Mouse (Mus musculus) adrenal gland, postnatal 14 days (tissue): ENCODE measurements around the gene Asb10. TPM values are rescaled to one million over a fixed set of nuclear protein-coding genes. Genes with fewer than 3 reads are reported as not detected.
"Not testable (repeated sequence)": the region's sequence is repeated elsewhere in the genome, so short reads cannot be mapped to it uniquely, and the experiment has no call there.

Source experiments
- DNase-seq: peaks from one replicate; pipeline ENCODE4 v3.0.0; 2021; ENCODE audit warnings: mixed read lengths
- long read RNA-seq, 2 experiments: library from polyadenylated mRNA; stranded (forward); transcript quantifications; one replicate each; pipeline ENCODE4 v2.0.0; 2021
- total RNA-seq: library from RNA; stranded (reverse); gene quantifications from 2 replicates; pipeline ENCODE4 v1.2.3, GENCODE M21; 2021

The Asb10 gene
- total RNA-seq = 0.15 and 0.19 TPM in 2 replicates
- long read RNA-seq, experiment 1, partial matches to known transcripts = 1 of 2 reads
- long read RNA-seq, experiment 1, other reads (novel, unspliced or antisense) = 1 of 2 reads
- long read RNA-seq, experiment 2 = 0 reads

GRCm38 (mm10) chr5:24540387-24541143 is at the start of gene Asb10:
TSS of gene Asb10 (minus strand) at chr5:24540978.
- DNase-seq = peak; percentile 74

- no peak for DNase-seq
Measured at GRCm38 (mm10) chr5:24589511-24590500, 49.0 kb upstream of the Asb10 start.

- no peak for DNase-seq
Measured at GRCm38 (mm10) chr5:24587200-24587577, 46.4 kb upstream of the Asb10 start.

DNA sequence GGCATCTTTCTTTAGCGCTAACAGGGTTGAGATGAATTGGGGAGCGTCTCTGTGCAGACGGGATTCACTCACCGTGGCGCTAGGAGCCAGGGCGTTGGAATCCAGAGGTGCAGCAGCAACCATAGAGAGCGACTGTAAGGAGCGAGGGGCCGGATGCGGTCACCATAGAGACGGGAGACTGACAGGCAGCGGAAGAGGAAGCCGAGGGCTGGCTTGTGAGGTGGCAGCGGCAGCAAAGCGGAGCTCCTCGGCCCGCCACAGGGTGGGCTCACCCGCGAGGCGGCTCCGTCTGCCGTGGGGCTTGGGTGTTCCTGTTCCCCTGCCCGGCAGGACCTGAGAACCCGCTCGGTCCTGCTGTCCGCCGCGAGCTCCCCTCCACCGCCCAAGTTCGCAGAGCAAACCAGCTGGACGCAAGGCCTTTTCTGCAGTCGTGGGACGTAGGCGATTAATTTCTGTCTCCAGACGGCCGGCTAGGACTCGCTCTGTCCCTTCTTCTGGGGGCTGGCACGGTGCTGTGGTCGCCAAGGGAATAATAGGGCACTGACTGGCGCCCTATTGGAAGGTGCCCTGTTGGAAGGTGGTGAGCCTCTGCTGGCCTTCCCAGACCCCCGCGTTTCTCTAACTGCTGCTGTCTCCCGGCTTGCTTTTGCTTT is 45.9 kb upstream of the Asb10 start, which contains the start of gene Chpf2:
TSS of gene Chpf2 (plus strand) at position 195 of the 653 bp plus-strand sequence.
- DNase-seq = peak; percentile 89

- no peak for DNase-seq
Measured at GRCm38 (mm10) chr5:24586106-24586505, 45.3 kb upstream of the Asb10 start.

- no peak for DNase-seq
Measured at GRCm38 (mm10) chr5:24578109-24578963, 37.6 kb upstream of the Asb10 start.

- peak; percentile 100 for DNase-seq
Measured at GRCm38 (mm10) chr5:24577183-24577929, 36.6 kb upstream of the Asb10 start, which contains the start of gene Abcf2. TSS of gene Abcf2 (minus strand) at chr5:24577467.

- no peak for DNase-seq
Measured at GRCm38 (mm10) chr5:24576801-24577182, 36.0 kb upstream of the Asb10 start.

DNA sequence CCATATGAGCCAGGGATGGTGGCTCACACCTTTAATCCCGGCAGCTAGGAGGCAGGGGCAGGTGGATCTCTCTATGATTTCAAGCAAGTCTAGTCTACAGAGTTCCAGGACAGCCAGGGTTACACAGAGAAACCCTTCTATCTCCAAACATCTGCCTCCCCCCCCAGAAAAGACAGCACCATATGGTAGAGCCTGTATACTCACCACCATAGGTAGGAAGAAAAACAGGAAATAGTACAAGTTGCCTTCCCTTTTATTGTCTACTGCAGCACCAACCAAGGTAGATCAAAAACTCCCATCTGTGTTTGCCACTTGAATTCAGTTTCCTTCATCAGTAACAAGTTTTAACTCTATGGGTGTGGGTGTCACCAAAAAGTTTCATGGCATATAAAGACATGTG is 35.2 kb upstream of the Asb10 start:
- no peak for DNase-seq

GRCm38 (mm10) chr5:24556709-24557108 is 15.9 kb upstream of the Asb10 start, which contains the start of gene 4931409K22Rik:
TSS of gene 4931409K22Rik (minus strand) at chr5:24556809.
- no peak for DNase-seq

- DNase-seq = not testable (repeated sequence)
Measured at GRCm38 (mm10) chr5:24555335-24555734, 14.6 kb upstream of the Asb10 start.

GRCm38 (mm10) chr5:24553621-24554244 is 13.0 kb upstream of the Asb10 start:
- peak; percentile 24 for DNase-seq

GRCm38 (mm10) chr5:24551317-24551688 is 10.5 kb upstream of the Asb10 start:
- no peak for DNase-seq

DNA sequence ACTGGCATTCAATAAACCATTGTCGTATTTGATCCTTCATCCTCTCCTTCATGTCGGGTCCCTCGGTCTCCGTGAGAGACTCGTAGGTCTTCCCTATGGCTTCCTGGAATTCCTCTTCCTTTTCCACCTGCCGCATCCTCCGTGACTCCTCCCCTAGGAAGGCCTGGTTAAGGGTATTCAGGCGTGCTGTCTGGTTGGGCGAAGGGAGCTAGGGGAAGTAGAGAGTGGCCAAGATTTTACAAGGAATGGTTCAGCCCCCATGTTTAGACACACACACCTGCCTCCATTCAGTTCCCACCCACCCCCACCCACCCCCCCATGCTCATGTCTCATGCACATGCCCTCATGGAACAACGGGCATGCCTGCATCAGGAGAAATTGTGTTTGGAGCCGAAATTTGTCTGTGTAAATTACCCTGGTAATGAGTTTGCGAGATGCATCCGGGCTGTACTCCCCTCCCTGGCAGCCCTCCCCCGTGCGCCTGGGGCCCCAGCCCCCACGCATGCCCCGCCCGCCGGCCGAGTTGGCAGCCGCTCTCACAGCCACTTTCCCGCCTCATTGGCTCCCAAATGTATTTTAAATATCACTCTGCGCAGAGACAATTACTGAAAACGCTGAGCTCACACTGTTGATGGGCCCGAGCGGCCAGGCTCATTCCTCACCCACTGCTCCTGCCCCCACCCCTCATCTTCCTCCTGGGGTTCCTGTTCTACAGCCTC is 10.0 kb upstream of the Asb10 start:
- DNase-seq = peak; percentile 50

GRCm38 (mm10) chr5:24542643-24543042 is 1.9 kb upstream of the Asb10 start:
- DNase-seq = no peak

DNA sequence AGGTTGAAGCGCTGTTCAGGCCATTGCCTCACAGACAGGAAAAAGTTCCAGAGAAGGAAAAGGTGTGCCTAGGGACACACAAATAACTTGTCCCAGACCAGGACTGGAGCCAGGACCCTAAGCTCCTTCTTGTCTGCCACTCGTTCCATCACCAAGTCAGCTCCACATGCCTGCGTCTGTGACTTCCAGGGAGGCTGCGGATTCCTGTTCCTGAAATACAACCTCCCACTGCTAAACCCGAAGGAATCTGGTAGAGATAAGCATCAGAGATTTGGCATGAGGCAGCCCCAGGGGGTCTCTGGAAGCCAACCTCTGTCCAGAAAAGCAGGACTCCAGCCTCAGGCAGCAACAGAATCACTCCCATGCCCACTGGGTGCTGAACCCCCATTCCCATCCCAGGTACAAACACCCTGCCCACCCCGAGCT is 379 bp upstream of the Asb10 start:
- DNase-seq = no peak

DNA sequence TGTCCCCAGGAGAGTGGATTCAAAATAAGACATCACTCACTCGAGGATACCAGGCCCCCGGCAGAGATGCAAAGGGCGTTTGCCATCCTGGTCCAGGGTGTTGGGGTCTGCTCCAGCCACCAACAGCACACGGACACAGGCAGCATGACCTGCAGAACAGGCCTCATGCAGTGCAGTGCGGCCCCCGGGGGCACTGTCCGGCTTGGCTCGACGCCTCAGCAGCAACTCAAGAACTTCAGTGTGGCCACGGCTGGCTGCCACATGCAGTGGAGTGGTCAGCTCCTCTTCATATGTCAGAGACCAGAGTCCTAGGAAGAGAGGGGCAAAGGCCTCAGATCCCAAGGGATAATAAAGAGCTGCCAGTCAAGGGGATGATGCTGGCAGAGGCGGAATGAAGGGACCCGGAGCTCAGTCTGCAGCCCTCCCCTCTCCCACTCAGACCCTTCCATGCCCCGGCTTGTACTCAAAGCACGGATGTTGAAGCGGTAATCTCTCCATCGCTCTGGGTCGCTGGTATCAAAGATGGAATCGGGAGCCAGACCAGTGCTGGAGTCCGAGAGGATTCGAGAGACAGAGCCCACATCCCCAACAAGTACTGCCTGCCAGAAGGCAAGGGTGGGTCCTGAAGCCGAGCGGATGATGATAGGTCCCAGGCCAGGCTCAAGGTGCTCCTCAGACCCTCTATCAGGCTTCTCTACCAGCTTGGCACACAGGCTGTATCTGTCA is 1.0 kb downstream of the Asb10 start:
- DNase-seq = no peak

- peak; percentile 20 for DNase-seq
Measured at GRCm38 (mm10) chr5:24537618-24538017, 3.2 kb downstream of the Asb10 start.
